Mouse (Mus musculus) CH12.LX (cell line): ENCODE measurements around the gene Ptprm. TPM values are rescaled to one million over a fixed set of nuclear protein-coding genes. Genes with fewer than 3 reads are reported as not detected.

Experiments used
- DNase-seq: peaks from one replicate; pipeline ENCODE4 v3.0.0-alpha.2; 2013; ENCODE audit errors: extremely low read depth
- H3K27ac ChIP-seq: 2 replicates; pipeline ENCODE4 v1.5.1; 2012; ENCODE audit warnings: low read depth, mild to moderate bottlenecking, control low read depth, moderate library complexity; ENCODE audit not compliant: insufficient read depth
- H3K27me3 ChIP-seq: replicated peaks from 2 replicates; pipeline ENCODE3; 2012; ENCODE audit warnings: inconsistent platforms
- H3K36me3 ChIP-seq, 2 experiments: replicated peaks in 1 of 2; 2 replicates each; pipeline versions ENCODE3 to v1.6.1; 2012; ENCODE audit warnings: inconsistent platforms in 1 of 2, low read length in 1 of 2, mild to moderate bottlenecking in 1 of 2, mixed read lengths in 1 of 2, moderate library complexity in 1 of 2; ENCODE audit not compliant: control insufficient read depth in 1 of 2, insufficient read depth in 1 of 2
- H3K4me1 ChIP-seq, 2 experiments: 2 replicates each; pipeline ENCODE4 v1.6.1; 2012; ENCODE audit warnings: inconsistent platforms in 1 of 2, moderate library complexity in 1 of 2; ENCODE audit not compliant: insufficient read depth in 2 of 2, control insufficient read depth in 1 of 2
- H3K4me2 ChIP-seq: 2 replicates; pipeline ENCODE4 v1.6.1; 2012; ENCODE audit warnings: low read depth, mild to moderate bottlenecking, control low read depth; ENCODE audit not compliant: poor library complexity, insufficient read depth, severe bottlenecking
- H3K4me3 ChIP-seq, 3 experiments: fragments of 150-350 bp in 1 of 3; sonication (generic) in 1 of 3; replicated peaks in 1 of 3; 2 replicates each; pipeline versions ENCODE3 to v1.5.1; 2011 to 2012; ENCODE audit warnings: low read depth in 2 of 3, low read length in 2 of 3, mild to moderate bottlenecking in 2 of 3, moderate library complexity in 2 of 3, control low read depth in 1 of 3, improper control_type of control experiment in 1 of 3, inconsistent platforms in 1 of 3, mixed read lengths in 1 of 3; ENCODE audit not compliant: poor library complexity in 1 of 3
- H3K79me2 ChIP-seq: replicated peaks from 2 replicates; pipeline ENCODE4 v1.6.1; 2012; ENCODE audit warnings: mild to moderate bottlenecking, moderate library complexity; ENCODE audit not compliant: control insufficient read depth, poor library complexity, insufficient read depth, severe bottlenecking; ENCODE audit errors: extremely low read depth
- H3K9ac ChIP-seq: 2 replicates; pipeline ENCODE4 v1.6.1; 2012; ENCODE audit warnings: low read depth, mild to moderate bottlenecking, control low read depth, moderate library complexity; ENCODE audit not compliant: insufficient read depth
- H3K9me3 ChIP-seq: replicated peaks from 2 replicates; pipeline ENCODE3; 2012; ENCODE audit warnings: low read length, inconsistent platforms, mixed read lengths
- BHLHE40 ChIP-seq: IDR thresholded peaks from 2 replicates; pipeline ENCODE4 v1.6.1; 2011; ENCODE audit warnings: mild to moderate bottlenecking, low read depth, low read length, improper control_type of control experiment
- CHD1 ChIP-seq: IDR thresholded peaks from 2 replicates; pipeline ENCODE4 v1.6.1; 2012; ENCODE audit warnings: low read depth, low read length, improper control_type of control experiment, inconsistent platforms
- CHD2 ChIP-seq: IDR thresholded peaks from 2 replicates; pipeline ENCODE4 v1.6.1; 2011; ENCODE audit warnings: low read length, improper control_type of control experiment
- CTCF ChIP-seq, 2 experiments: IDR thresholded peaks in 1 of 2; conservative IDR thresholded peaks in 1 of 2; 2 replicates each; pipeline ENCODE4 v1.5.1; 2011 to 2012; ENCODE audit warnings: low read depth in 2 of 2, low read length in 2 of 2, improper control_type of control experiment in 1 of 2, inconsistent platforms in 1 of 2, mild to moderate bottlenecking in 1 of 2, moderate library complexity in 1 of 2
- ELF1 ChIP-seq: IDR thresholded peaks from 2 replicates; pipeline ENCODE4 v1.6.1; 2014; ENCODE audit warnings: low read depth, mild to moderate bottlenecking, inconsistent platforms, low read length, improper control_type of control experiment
- HCFC1 ChIP-seq: IDR thresholded peaks from 2 replicates; pipeline ENCODE4 v1.6.1; 2012; ENCODE audit warnings: low read depth, mild to moderate bottlenecking, inconsistent platforms, low read length, improper control_type of control experiment
- MAFK ChIP-seq: IDR thresholded peaks from 2 replicates; pipeline ENCODE4 v1.6.1; 2011; ENCODE audit warnings: low read length, improper control_type of control experiment; ENCODE audit not compliant: insufficient replicate concordance
- MAZ ChIP-seq: IDR thresholded peaks from 2 replicates; pipeline ENCODE4 v1.6.1; 2012; ENCODE audit warnings: low read depth, mild to moderate bottlenecking, inconsistent platforms, low read length, improper control_type of control experiment, moderate library complexity
- MYC ChIP-seq: IDR thresholded peaks from 2 replicates; pipeline ENCODE4 v1.6.1; 2011; ENCODE audit warnings: low read depth, mild to moderate bottlenecking, improper control_type of control experiment, low read length
- NELFE ChIP-seq: IDR thresholded peaks from 2 replicates; pipeline ENCODE4 v1.6.1; 2011; ENCODE audit warnings: low read depth, low read length, improper control_type of control experiment
- POLR2A ChIP-seq: IDR thresholded peaks from 2 replicates; pipeline ENCODE4 v1.6.1; 2011; ENCODE audit warnings: low read depth, mild to moderate bottlenecking, improper control_type of control experiment, low read length
- POLR2AphosphoS2 ChIP-seq: IDR thresholded peaks from 2 replicates; pipeline ENCODE4 v1.6.1; 2011; ENCODE audit warnings: low read depth, low read length, improper control_type of control experiment
- SIN3A ChIP-seq: IDR thresholded peaks from 2 replicates; pipeline ENCODE4 v1.6.1; 2012; ENCODE audit warnings: low read length, improper control_type of control experiment, inconsistent platforms
- TBP ChIP-seq: conservative IDR thresholded peaks from 2 replicates; pipeline ENCODE4 v1.6.1; 2011; ENCODE audit warnings: low read depth, low read length, improper control_type of control experiment
- UBTF ChIP-seq: IDR thresholded peaks from 2 replicates; pipeline ENCODE4 v1.6.1; 2012; ENCODE audit warnings: low read depth, mild to moderate bottlenecking, inconsistent platforms, low read length, improper control_type of control experiment, moderate library complexity
- ZC3H11A ChIP-seq: IDR thresholded peaks from 2 replicates; pipeline ENCODE4 v1.6.1; 2012; ENCODE audit warnings: low read depth, mild to moderate bottlenecking, inconsistent platforms, low read length, improper control_type of control experiment
- ZKSCAN1 ChIP-seq: IDR thresholded peaks from 2 replicates; pipeline ENCODE4 v1.6.1; 2012; ENCODE audit warnings: low read depth, inconsistent platforms, low read length, improper control_type of control experiment, borderline replicate concordance
- dilution Hi-C: fragments of 300-500 bp; cut with MboI; formaldehyde crosslinking; loops from 2 replicates; pipeline ENCODE4 v1.14.3; 2020; ENCODE audit warnings: low sequenced_read_pairs; ENCODE audit not compliant: extremely low pct_unique_long_range_greater_than_20kb, extremely low pct_ligation_motif_present
- in situ Hi-C: fragments of 300-500 bp; cut with MboI; formaldehyde crosslinking; loops from 3 replicates; pipeline ENCODE4 v1.14.3; 2019; ENCODE audit warnings: low sequenced_read_pairs, low pct_ligation_motif_present, low pct_unique_long_range_greater_than_20kb, mixed read lengths
- polyA plus RNA-seq: library from polyadenylated mRNA; unstranded; fragments of >175 nt; gene quantifications from 2 replicates; pipeline ENCODE4 v1.2.1, GENCODE M21; 2012; ENCODE audit warnings: low read depth; ENCODE audit not compliant: insufficient read length
- total RNA-seq, 2 experiments: library from RNA; depleted of rRNA; stranded (reverse); fragments of 300-350 nt in 1 of 2; fragments of >200 nt in 1 of 2; gene quantifications; 2 replicates each; pipeline ENCODE4 v1.2.3; 2012 to 2014

The Ptprm gene
- total RNA-seq (2012; rRNA removed) (not detected in 2 replicates), total RNA-seq (2014; rRNA removed) (not detected in 2 replicates), polyA plus RNA-seq (not detected in 2 replicates)

DNA sequence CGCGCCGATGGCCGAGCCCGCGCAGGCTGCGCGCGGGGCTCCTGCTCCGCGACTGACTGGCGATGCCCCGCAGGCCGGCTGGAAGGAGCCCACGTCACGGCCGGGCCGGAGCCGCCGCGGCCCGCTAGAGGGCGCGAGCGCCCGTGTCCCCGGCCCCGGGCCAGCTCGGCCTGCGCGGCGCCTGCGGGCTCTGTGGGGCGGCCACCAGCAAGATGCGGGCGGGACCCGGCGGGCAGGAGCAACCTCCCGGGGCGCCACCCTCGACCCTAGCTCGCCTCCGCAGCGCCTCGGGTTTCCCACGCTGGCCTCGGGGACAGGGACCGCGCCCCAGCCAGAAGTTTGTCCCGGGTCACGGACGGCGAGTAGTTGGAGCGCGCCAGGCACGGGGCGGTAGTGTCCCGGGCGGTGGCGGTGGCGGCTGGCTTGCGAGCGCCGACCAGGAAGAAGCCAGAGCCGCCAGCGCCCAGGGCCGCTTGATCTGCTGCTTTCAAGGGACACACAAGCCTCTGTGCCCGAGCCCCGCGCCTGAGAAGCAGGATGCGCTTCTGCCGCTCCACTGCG, at the start of gene Ptprm:
Ptprm (minus strand) TSS at position 7 of the 561 bp plus-strand sequence.
- TF ChIP-seq ZKSCAN1, result no peak
- no peak for TF ChIP-seq HCFC1
- no peak for TF ChIP-seq ELF1
- no peak for TF ChIP-seq TBP
- TF ChIP-seq POLR2A, result no peak
- TF ChIP-seq UBTF, result no peak
- no peak for TF ChIP-seq BHLHE40
- no peak for TF ChIP-seq ZC3H11A
- dilution Hi-C loops (no loop called here), in situ Hi-C loops (no loop called here)
- H3K27ac ChIP-seq, result no peak within 1 kb of the TSS
- peaks cover 72% of the 10 kb centered on the region for H3K9me3 ChIP-seq
- no peaks in the 10 kb centered on the region for H3K79me2 ChIP-seq
- H3K9ac ChIP-seq, result no peak within 1 kb of the TSS
- no peaks in the 10 kb centered on the region for H3K27me3 ChIP-seq
- H3K4me1 ChIP-seq, result no peaks in the 10 kb centered on the region
- no peak for DNase-seq
- H3K4me2 ChIP-seq, result no peak within 1 kb of the TSS
- no peak within 1 kb of the TSS for H3K4me3 ChIP-seq
- H3K36me3 ChIP-seq, result no peaks in the 10 kb centered on the region

GRCm38 (mm10) chr17:67396205-67396604, 41.9 kb upstream of the Ptprm start:
- no peaks in the 10 kb centered on the region for H3K4me1 ChIP-seq
- H3K27ac ChIP-seq, result no peak overlapping the region
- H3K27me3 ChIP-seq, result no peaks in the 10 kb centered on the region
- no peak for DNase-seq
- H3K9ac ChIP-seq, result no peak overlapping the region
- H3K4me2 ChIP-seq, result no peak overlapping the region
- H3K4me3 ChIP-seq, result no peak overlapping the region
- dilution Hi-C loops, result no loop called here
- H3K79me2 ChIP-seq, result no peaks in the 10 kb centered on the region
- TF ChIP-seq MAZ (no peak), CTCF (conservative IDR thresholded peaks at IDR 0.05 in 1 of 2, IDR thresholded peaks at IDR 0.05 in 1 of 2; ENCODE audit: low read depth in 2 of 2, low read length in 2 of 2) (no peak)
- TF ChIP-seq, all 38 proteins: peak for 0
- Histone ChIP-seq H3K36me3 (no peaks in the 10 kb centered on the region), H3K9me3 (peaks cover 71% of the 10 kb centered on the region)
- in situ Hi-C loops, result no loop called here

- H3K27me3 ChIP-seq, result no peaks in the 10 kb centered on the region
Measured at GRCm38 (mm10) chr17:67390851-67391250, 36.6 kb upstream of the Ptprm start.

More at GRCm38 (mm10) chr17:67390851-67391250, 36.6 kb upstream of the Ptprm start:
- in situ Hi-C loops, result no loop called here
- Histone ChIP-seq H3K9me3 (peaks cover 71% of the 10 kb centered on the region), H3K36me3 (no peaks in the 10 kb centered on the region), H3K27ac (no peak overlapping the region), H3K4me1 (no peaks in the 10 kb centered on the region), H3K79me2 (no peaks in the 10 kb centered on the region), H3K4me2 (no peak overlapping the region), H3K4me3 (no peak overlapping the region), H3K9ac (no peak overlapping the region)
- dilution Hi-C loops, result no loop called here
- TF ChIP-seq POLR2AphosphoS2 (no peak), MAFK (no peak), NELFE (no peak), CHD1 (no peak), MYC (no peak), CHD2 (no peak), SIN3A (no peak), ZKSCAN1 (no peak)
- no peak for DNase-seq
